Mouse (Mus musculus): ENCODE measurements around the gene Myo3b.

The Myo3b gene

GRCm38 (mm10) chr2:70065729-70066300 lies 26.9 kb downstream of the Myo3b start:
- DNase-seq (ENCODE audit: low spot score): no peak

GRCm38 (mm10) chr2:70066338-70067022 lies 27.6 kb downstream of the Myo3b start:
- no peak for DNase-seq (ENCODE audit: low spot score)

- peak; percentile 22 for DNase-seq (ENCODE audit: low spot score)
Measured at GRCm38 (mm10) chr2:70069861-70070260, 30.9 kb downstream of the Myo3b start.

GRCm38 (mm10) chr2:70083444-70084020 lies 44.6 kb downstream of the Myo3b start:
- DNase-seq (ENCODE audit: low spot score): no peak

- no peak for DNase-seq (ENCODE audit: low spot score)
Measured at GRCm38 (mm10) chr2:70091261-70091660, 52.3 kb downstream of the Myo3b start.

- no peak for DNase-seq (ENCODE audit: low spot score)
Measured at GRCm38 (mm10) chr2:70091801-70092522, 53.0 kb downstream of the Myo3b start.

GRCm38 (mm10) chr2:70092665-70093064 lies 53.7 kb downstream of the Myo3b start:
- DNase-seq (ENCODE audit: low spot score): no peak

GRCm38 (mm10) chr2:70094446-70094845 lies 55.5 kb downstream of the Myo3b start:
- DNase-seq (ENCODE audit: low spot score): no peak

GRCm38 (mm10) chr2:70097229-70098095 lies 58.5 kb downstream of the Myo3b start:
- DNase-seq (ENCODE audit: low spot score): no peak

GRCm38 (mm10) chr2:70099459-70099858 lies 60.5 kb downstream of the Myo3b start:
- DNase-seq (ENCODE audit: low spot score): no peak

- no peak for DNase-seq (ENCODE audit: low spot score)
Measured at GRCm38 (mm10) chr2:70105286-70106030, 66.5 kb downstream of the Myo3b start.

GRCm38 (mm10) chr2:70109010-70109409 lies 70.1 kb downstream of the Myo3b start:
- no peak for DNase-seq (ENCODE audit: low spot score)

- no peak for DNase-seq (ENCODE audit: low spot score)
Measured at GRCm38 (mm10) chr2:70113798-70114782, 75.2 kb downstream of the Myo3b start.

GRCm38 (mm10) chr2:70118376-70119264 lies 79.7 kb downstream of the Myo3b start:
- no peak for DNase-seq (ENCODE audit: low spot score)

- DNase-seq (ENCODE audit: low spot score): no peak
Measured at GRCm38 (mm10) chr2:70119265-70119663, 80.3 kb downstream of the Myo3b start.

GRCm38 (mm10) chr2:70126330-70126729 lies 87.4 kb downstream of the Myo3b start:
- no peak for DNase-seq (ENCODE audit: low spot score)

- peak; percentile 73 for DNase-seq (ENCODE audit: low spot score)
Measured at GRCm38 (mm10) chr2:70126783-70127182, 87.9 kb downstream of the Myo3b start.

- no peak for DNase-seq (ENCODE audit: low spot score)
Measured at GRCm38 (mm10) chr2:70127351-70128148, 88.6 kb downstream of the Myo3b start.
